Mouse (Mus musculus) left cerebral cortex, postnatal 14 days (tissue): Measurements from ENCODE around the gene 9130213A22Rik. TPM values are rescaled to one million over a fixed set of nuclear protein-coding genes. Genes with fewer than 3 reads are reported as not detected.

Experiments used
- DNase-seq, 2 experiments: peaks; one replicate each; pipeline ENCODE4 v3.0.0; 2021 to 2022; ENCODE audit warnings: low spot score in 2 of 2, mixed read lengths in 1 of 2
- intact Hi-C: fragments of 180-260 bp; cut with DNase I; formaldehyde crosslinking; loops from one replicate; pipeline ENCODE4 v1.15.1; 2025
- total RNA-seq, 2 experiments: library from RNA; stranded (reverse); gene quantifications; 2 replicates each; pipeline ENCODE4 v1.2.3; 2021

The 9130213A22Rik gene
- total RNA-seq, 2 experiments from 2014 or later, result 0.27 to 0.51 TPM

DNA sequence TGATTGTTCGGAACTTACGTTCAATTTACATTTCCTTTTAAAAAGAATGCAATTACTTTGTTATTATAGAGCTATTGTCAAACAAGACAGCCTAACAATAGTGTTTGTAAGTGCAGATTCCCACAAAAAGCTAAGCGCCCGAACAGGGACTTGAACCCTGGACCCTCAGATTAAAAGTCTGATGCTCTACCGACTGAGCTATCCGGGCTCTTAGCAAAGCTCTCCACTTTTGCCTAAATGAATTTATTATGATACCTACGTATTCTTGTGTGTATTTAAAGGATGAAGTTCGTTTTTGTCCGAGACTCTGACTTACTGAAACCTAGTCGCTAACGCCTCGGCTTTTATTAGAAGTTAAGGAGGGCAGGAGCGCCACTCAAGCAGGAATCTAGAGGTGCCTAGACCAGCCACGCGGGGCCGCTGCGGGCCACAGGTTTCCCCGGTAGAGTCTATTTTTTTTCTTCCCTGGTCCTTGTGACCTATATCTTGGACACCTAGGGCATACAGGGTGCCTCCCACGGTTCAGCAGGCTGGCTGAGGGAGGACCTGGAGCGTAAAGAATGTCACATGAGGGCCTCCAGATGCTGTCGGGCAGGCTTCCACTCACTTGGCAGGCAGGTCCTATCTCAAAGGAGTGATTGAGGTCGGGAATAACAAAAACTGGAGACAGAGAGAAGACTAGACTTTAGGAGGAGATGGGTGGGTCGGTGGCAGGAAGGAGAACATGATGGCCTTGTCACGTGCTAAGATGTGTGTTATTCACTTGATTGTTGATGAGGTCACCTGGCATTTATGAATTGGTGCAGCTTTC lies 2.9 kb upstream of the 9130213A22Rik start:
- intact Hi-C loops, result loop anchor here (1.0 to 2.0 kb wide), 2 partner anchors 25 to 62 kb away; no protein-coding TSS in a partner anchor
- DNase-seq, result peak; percentile 86 to 89

DNA sequence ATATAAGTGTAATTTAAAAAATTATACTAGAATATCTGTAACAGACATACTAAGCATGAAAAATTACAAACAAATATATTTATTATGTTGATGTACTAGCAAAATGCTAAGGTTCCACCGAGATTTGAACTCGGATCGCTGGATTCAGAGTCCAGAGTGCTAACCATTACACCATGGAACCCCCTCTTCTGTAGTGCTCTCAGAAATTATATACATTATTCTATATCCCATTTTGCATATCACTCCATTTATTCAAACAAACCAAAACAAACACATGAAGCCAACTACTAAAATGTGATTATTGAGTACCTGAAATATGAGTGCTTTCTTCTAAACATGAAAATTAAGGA lies 2.1 kb upstream of the 9130213A22Rik start:
- peak; percentile 81 to 84 for DNase-seq
- intact Hi-C loops, result loop anchor here (2.0 to 5.0 kb wide), 2 partner anchors 62 to 243 kb away; partner anchors contain the start of gene Chd3

DNA sequence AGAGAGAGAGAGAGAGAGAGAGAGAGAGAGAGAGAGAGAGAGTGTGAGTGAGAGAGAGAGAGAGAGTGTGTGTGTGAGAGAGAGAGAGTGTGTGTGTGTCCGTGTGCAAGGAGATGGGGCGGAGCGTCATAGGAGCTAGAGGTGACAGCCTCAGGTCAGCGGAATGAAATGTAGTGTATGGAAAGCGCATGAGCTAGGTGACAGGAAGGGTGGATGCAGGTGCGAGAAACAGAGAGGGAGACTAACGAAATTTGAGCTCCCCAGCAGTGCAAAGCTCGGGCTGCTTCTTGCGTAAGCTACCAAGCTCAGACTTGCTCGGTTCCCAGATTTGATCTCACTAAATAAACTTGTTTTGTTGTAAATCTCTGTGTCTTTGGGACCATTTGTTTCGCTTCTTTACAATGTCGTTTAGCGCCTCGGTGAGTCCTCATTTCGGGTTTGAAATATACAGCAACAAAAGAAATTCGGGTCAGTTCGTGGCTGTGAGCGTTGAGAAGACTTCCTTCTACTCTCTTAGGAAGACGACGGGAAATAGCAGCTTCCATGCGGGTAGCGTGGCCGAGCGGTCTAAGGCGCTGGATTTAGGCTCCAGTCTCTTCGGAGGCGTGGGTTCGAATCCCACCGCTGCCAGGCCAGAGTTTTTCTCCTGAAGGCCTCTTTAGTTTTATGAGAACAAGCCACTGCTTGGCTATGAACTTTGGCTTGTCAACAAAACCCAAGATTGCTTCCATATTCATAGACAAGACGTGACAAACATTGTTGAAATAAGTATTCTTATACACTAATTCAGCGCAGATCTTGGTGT lies 1.5 kb upstream of the 9130213A22Rik start:
- intact Hi-C loops, result loop anchor here (2.0 to 5.0 kb wide), 2 partner anchors 61 to 243 kb away; partner anchors contain the start of gene Chd3
- DNase-seq, result peak; percentile 93 to 96

DNA sequence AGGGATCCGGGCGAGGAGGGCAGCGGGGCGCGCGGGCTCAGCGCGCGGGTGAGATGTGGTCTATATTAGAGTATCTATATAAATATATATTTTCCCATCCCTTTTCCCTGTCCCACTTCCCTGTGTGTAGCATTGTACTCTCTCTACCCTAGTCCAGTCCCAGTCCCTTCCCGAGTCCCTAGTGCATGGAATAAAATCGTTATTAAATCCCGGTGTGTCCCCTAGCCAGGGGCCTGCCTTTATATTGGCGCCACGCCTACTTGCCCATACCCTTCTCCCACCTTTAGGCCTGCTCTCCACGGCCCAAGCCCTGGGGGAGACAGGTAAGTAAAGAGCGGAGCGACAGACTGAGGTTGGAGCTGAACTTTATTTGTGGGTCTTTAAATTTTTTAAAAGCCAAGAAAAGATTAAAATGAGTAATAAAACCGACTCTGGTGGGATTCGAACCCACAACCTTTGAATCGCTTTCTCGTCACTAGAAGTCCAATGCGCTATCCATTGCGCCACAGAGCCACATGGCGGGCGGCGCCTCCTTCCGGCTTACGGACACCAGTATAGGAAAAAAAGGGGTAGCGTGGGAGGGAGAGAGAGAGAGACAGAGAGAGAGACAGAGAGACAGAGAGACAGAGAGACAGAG lies 785 bp upstream of the 9130213A22Rik start:
- DNase-seq, result peak; percentile 95 to 96
- intact Hi-C loops, result loop anchor here (5.0 kb wide), 1 partner anchor 244 kb away; the partner anchor contains the start of gene Chd3

DNA sequence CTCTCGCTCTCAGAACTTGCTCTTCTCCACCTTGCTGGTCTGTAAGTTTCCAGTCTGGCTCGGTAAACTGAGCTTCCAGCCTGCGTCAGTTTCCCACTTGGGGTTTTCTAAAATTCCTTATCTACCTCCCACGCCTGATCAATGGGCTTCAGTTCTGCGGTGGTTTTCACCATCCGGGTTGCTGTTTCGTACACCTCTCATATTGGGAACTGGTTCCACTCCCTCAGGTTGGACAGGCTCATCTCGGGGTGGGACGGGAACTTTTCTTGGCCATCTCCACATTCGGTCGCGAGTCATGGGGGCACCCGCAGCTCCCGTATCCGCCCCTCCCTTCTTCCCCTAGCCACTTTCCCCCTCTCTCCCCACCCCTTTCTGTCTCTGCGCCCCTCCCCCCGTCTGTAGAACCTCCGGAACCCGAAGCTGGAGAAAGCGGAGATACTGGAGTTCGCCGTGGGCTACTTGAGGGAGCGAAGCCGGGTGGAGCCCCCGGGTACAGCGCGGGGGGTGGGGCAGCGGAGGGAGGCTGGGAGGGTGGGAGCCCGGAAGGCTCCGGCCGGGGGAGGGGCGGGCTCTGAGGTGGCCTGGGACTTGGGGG lies 551 bp downstream of the 9130213A22Rik start:
- intact Hi-C loops, result loop anchor here (5.0 kb wide), 1 partner anchor 245 kb away; the partner anchor contains the start of gene Chd3
- DNase-seq, result no peak

DNA sequence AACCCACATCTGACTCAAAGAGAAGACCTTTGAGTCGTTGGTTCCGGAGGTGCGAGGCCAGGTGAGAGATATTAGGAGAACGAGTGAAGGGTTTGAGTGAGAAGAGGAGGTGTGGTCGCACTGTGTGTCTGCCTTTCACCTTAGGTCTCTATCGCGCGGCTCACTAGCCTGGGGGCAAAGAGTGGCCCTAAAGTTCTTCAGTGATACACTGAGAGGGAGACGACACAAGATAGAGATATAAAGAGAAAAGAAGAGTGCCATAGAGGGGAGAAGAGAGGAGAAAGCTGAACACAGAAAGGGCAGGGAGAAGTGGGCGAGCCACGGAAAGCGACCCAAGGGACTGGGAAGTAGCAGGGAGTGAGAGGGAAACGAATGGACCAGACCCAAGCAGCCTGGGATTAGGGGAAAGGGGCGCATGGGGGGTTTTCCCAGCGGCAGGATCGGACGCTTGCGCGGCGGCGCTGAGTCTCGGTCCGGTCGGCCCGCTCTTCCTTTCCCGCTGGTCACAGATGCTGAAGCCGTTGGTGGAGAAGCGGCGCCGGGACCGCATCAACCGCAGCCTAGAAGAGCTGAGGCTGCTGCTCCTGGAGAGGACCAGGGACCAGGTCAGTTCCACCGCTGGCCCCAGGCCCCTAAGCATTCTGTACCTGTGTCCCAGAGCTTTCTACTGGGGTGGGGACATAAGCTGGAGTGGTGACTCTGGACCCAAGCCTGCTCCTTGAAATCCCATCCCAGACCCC lies 1.2 kb downstream of the 9130213A22Rik start:
- intact Hi-C loops, result loop anchor here (5.0 kb wide), 1 partner anchor 246 kb away; the partner anchor contains the start of gene Chd3

DNA sequence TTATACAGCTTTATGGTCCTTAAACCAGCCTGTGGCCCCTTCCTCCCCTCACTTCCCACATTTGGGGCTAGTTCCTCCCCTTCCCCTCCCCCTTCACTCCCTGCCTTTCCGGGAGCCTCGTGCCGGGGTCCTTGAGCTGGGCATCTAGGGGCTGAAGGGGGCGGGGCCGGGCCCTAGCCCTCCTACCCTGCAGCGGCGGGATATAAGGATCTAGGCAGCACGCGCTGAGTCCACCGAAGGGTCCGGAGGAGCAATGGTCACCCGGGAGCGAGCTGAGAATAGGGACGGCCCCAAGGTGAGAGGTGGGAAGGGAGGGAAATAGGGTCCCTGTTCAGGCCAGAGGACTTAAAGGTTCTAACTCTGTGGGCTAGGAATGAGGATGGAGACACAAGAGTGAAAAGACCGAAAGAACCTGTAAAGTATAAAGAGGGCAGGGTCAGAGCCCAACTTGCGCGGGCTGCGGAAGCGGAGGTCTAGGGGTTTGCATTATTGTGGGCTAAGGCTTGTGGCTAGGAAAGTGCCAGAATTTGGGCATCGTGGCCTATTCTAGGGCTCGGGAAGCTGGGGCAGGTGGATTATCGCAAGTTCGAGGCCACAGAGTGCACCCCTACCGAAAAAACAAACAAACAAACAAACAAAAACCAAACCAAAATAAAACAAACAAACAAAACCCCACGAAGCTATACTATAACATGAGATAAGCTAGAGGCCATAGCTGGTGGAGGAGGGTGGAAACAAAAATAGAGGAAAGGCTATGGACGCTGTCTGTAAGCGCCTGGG lies 2.0 kb downstream of the 9130213A22Rik start, which contains the start of gene Hes7:
Hes7 (plus strand) TSS at position 184 of the 780 bp plus-strand sequence.
- intact Hi-C loops, result loop anchor here (5.0 kb wide), 1 partner anchor 247 kb away; the partner anchor contains the start of gene Chd3
- no peak for DNase-seq

More for the DNA sequence above, 1.2 kb downstream of the 9130213A22Rik start:
- DNase-seq, result no peak

DNA sequence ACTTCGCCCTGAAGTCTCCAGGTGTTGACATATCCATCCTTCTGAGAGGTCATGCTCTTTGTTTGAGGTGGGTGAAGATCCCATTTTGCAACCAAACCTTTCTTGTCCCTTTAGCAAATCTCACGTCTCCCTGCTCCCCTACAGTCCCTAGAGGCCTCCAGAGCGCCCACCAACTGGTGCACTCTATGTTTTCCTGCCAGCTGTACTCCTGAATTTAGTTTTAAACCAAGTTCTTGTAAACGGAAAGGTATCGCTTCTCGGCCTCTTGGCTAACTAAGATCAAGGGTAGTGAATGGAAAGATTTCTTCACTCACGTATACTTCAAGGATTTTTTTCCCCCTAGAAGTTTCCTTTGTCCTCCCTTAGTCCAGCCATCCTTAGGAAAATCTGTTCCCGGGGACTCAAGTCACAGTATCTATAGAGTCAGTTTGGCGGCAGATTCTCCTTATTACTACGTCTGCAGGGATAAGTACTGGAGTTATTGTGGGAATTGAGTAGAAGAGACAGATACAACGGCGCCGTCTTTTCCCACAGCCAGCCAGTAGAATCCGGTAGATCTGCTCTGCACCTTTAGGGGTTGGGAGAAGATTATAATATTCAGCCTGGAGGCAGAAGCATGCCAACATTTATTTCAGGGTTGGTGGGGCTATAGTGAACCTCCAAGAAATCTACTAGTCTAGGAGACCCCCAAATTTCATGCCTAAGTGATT lies 2.8 kb downstream of the 9130213A22Rik start:
- no peak for DNase-seq
- intact Hi-C loops, result loop anchor here (5.0 kb wide), 1 partner anchor 248 kb away; the partner anchor contains the start of gene Chd3

DNA sequence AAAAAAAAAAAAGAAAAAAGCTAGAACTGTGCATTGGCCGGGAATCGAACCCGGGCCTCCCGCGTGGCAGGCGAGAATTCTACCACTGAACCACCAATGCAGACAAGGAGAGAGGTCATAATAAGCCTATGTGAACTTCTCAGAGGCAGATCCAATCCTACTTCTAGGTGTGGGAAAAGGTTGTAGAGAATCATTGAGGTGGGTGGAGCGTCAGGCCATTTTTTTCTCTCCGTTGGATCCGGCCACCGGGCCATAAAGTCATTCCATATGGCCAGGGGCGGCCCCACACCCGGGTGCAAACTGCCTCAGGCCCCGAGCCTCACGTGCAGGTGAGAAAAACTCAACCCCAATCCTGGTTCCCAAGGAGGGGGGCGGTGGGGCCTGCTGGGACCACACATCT lies 3.6 kb downstream of the 9130213A22Rik start:
- intact Hi-C loops, result no loop called here
- DNase-seq, result peak; percentile 79 to 92

DNA sequence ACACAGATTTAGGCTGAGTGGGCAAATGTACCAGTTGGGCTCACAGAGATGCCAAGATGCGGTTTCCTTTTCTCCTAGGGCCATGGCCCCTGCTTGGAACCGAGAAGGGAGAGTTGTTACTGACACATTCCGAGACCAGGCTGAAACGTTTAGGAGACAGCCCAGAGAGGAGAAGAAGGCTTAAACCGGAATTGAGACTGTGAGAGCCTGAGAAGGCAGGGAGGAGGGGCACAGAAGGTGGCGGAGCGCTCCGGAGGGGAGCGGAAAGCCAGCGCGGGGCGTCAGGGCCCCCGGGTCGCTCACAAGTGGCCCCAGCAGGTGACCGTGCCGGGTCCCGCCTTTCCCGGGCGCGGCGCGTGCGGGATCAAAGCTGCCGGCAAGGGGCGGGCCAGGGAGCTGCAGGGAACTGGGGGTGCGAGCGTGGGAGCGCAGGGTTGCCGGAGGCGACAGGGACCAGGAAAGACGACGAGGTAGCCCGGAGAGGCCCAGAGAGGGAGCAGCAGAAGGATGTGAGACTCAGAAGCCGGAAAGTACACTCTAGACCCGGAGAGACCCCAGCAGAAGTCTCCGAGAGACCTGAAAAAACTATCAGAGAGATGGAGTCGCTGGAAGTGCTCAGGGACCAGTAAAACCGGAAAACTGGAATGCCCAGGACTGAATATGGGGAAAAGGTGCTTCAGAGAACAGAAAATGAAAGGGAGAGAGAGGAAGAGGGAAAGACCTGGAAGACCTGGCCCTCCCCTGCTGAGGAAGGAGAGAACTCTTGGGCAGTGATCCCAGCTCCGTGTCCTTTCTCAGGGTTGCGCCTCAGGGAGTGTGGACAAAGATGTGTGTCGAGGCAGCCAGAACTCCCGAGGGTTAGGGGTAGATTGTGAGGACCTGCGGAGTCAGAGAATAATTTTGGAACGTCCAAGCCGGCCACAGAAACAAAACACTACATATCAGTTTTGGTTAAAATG lies 4.4 kb downstream of the 9130213A22Rik start:
- DNase-seq, result peak in 1 of 2 experiments; percentile 47
- intact Hi-C loops, result no loop called here

DNA sequence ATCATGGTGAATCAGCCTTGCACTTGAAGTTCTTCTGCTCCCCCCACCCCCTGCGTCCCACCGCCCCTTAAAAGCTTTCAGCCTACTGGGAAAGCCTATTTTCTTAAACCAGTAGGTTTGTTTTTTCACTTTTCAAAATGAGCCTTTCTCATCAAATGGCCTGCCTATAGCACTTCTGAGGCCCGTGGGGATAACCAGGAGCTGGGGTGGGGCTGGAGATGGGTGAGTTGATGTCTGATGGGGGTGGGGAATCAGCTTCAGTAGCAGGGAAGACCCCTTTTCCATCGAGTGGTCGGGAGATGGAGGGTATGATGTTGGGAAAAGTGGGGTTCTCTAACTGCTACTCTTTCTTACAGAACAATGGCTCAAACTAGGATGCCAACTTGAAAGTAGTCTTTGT lies 5.5 kb downstream of the 9130213A22Rik start:
- intact Hi-C loops, result no loop called here
- DNase-seq, result no peak

DNA sequence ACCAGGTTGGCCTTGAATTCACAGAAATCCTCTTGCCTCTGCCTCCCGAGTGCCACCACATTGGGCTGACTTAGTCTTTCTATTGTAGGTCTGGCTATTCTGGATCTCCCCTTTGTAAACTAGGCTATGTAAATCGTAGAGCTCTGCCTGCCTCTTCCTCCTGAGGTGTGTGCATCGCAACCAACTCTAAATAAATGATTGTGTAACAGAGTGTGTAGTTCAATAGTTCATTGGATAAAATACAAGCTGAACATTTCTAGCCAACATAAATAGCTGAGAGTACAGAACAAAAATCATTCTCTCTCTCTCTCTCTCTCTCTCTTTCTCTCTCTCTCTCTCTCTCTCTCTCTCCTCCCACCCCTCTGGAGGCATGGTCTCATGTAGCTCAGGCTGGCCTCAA lies 7.8 kb downstream of the 9130213A22Rik start:
- intact Hi-C loops, result no loop called here
- no peak for DNase-seq

DNA sequence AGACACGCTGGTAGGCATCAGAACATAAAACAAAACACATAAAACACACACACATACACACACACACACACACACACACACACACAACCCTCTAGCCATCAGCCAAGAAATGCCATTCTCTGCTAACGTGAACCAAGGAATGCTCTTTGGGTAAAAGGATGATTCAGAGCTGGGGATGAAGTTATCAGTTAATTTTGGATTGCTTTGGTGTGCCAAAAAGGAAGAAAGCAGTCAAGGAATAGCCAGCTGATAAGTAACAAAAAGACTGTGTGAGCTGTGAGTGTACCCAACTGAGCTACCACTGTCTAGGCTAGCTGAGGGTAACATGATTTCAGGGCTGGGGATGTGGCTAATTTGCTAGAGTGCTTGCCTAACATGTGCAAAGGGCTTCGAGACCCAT lies 8.4 kb downstream of the 9130213A22Rik start:
- no peak for DNase-seq
- intact Hi-C loops, result no loop called here

DNA sequence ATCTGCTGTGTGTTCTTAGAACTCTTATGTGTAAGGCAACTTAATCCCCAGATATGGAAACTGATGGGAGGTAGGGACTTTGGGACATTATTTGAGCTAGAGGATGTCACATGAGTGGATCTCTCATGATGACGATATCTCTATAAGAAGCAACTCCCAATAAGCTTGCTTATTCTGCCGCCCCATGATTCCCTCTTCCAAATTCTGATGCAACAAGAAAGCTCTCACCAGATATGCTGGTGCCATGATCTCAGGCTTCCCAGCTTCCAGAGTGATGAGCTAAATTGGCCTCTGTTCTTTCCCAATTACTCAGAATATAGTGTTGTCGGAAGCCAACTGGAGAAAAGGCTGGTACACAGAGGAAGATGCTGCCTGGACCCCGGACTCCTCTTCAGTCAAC lies 10.5 kb downstream of the 9130213A22Rik start:
- DNase-seq, result no peak
- intact Hi-C loops, result no loop called here

DNA sequence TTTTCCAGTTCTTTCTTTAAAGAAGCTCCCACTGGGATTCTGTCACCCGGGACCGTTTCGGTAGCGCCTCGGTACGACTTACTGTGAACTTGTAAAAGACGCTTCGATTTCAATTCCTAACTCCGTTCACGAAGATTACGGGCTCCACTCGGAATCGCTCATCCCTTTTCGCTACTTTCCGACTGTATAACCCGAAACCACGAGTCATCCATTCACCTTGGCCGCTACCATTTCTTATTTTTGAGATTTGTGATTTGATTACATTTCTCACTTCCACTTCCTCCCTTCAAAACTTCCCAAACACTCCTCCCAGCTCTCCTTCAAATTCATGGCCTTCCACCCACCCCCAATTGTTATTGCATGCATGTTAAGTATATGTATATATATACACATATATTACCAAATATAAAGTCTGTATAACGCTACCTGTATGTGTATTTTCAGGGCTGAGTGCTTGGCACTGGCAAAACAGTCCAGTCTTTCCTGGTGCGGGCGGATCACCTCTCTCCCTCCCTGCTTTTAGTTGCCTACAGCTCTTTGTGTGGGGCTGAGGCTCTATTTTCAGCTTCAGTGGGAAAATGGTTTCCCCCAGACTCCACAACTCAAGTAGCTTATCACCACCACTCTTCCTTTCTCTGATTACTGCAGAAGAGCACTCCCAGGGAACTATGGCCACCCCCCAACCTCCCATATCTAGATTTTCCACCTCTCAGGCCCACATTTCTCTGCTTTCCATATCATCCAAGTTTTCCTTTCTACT lies 11.2 kb downstream of the 9130213A22Rik start:
- no peak for DNase-seq
- intact Hi-C loops, result no loop called here
